Comparison of ENCODE assay signal across 8 mouse cellular contexts in genomic region chr3:146177748-146178582, GRCm38 (mm10). TPM values are rescaled to one million over a fixed set of nuclear protein-coding genes. Genes with fewer than 3 reads are reported as not detected.
DNase-seq lines count a peak whose midpoint lies in the region; ATAC-seq and TF ChIP-seq lines count a peak whose summit lies in the region.

No protein-coding gene starts in this region.

- 7% methylated on average over 16 of the region's 16 CpGs for whole genome bisulfite sequencing in hindbrain, embryonic 12.5 days
- WGBS in lung, postnatal 0 days = 3% methylated on average over 16 of the region's 16 CpGs

- TF ChIP-seq CTCF in lung, postnatal 0 days (IDR thresholded peaks at IDR 0.05) = peak; percentile 80

- no peak overlapping the region for H3K27ac ChIP-seq in hindbrain, embryonic 12.5 days
- H3K27ac ChIP-seq in lung, postnatal 0 days (ENCODE audit: low read length) = no peak overlapping the region

- H3K4me1 ChIP-seq in hindbrain, embryonic 12.5 days = no peaks in the 10 kb centered on the region
- no peaks in the 10 kb centered on the region for H3K4me1 ChIP-seq in lung, postnatal 0 days (ENCODE audit: insufficient read depth, low read depth, low read length)

- H3K4me3 ChIP-seq in hindbrain, embryonic 12.5 days = peak overlapping the region; percentile 19
- H3K4me3 ChIP-seq in lung, postnatal 0 days (ENCODE audit: low read depth, low read length) = no peak overlapping the region

- ATAC-seq in hindbrain, embryonic 12.5 days (ENCODE audit: low FRiP score) = peak; percentile 87
- peak; percentile 81 for ATAC-seq in lung, postnatal 0 days

- H3K36me3 ChIP-seq in hindbrain, embryonic 12.5 days = no peaks in the 10 kb centered on the region
- H3K36me3 ChIP-seq in lung, postnatal 0 days (ENCODE audit: insufficient read depth, low read length) = no peaks in the 10 kb centered on the region

- no peaks in the 10 kb centered on the region for H3K9me3 ChIP-seq in hindbrain, embryonic 12.5 days (replicated peaks)
- no peaks in the 10 kb centered on the region for H3K9me3 ChIP-seq in lung, postnatal 0 days (ENCODE audit: low read length)

- DNase-seq in Muller cell, postnatal 12 days (ENCODE audit: inconsistent ontology term) = peak; percentile 87
- DNase-seq in cerebellum, adult 9-11 months = peak; percentile 40
- peak; percentile 46 to 82 for DNase-seq in frontal cortex, postnatal 10 days (ENCODE audit: low spot score in 2 of 2)
- peak; percentile 83 to 88 for DNase-seq in layer of hippocampus, postnatal 10 days (ENCODE audit: low spot score in 2 of 2)
- peak; percentile 90 for DNase-seq in lung, postnatal 0 days (ENCODE audit: low spot score)
- peak; percentile 61 for DNase-seq in ovary, postnatal 14 days (ENCODE audit: low spot score)
- peak; percentile 57 to 86 for DNase-seq in thymus, postnatal 10 days (ENCODE audit: low spot score in 2 of 2)

- no peak overlapping the region for H3K9ac ChIP-seq in hindbrain, embryonic 12.5 days
- H3K9ac ChIP-seq in lung, postnatal 0 days (replicated peaks; ENCODE audit: low read depth) = no peak overlapping the region

- peak overlapping the region; percentile 42 for H3K4me2 ChIP-seq in hindbrain, embryonic 12.5 days (replicated peaks)
- H3K4me2 ChIP-seq in lung, postnatal 0 days (replicated peaks; ENCODE audit: low read depth, low read length) = peak overlapping the region; percentile 36

- no peak; the same call in 1 of the 2 replicates for TF ChIP-seq EP300 in lung, postnatal 0 days (IDR thresholded peaks at IDR 0.05)

- H3K27me3 ChIP-seq in hindbrain, embryonic 12.5 days = peaks cover 19% of the 10 kb centered on the region
- H3K27me3 ChIP-seq in lung, postnatal 0 days (replicated peaks; ENCODE audit: insufficient read depth, low read length) = no peaks in the 10 kb centered on the region

RNA-seq across cellular contexts. Expression of gene Mcoln2, which starts 28.3 kb away (rescaled TPM):
- polyA plus RNA-seq in hindbrain, embryonic 12.5 days (2016; fragmentation: Nextera tagmentation; extraction: Ambion mirVana) = 0.35 and 1.1 TPM in 2 replicates
- not detected for total RNA-seq in layer of hippocampus, postnatal 10 days (2021)
- 0.25 and 0.27 TPM in 2 replicates for polyA plus RNA-seq in lung, postnatal 0 days (2015; fragmentation: Nextera tagmentation; extraction: Ambion mirVana)

RNA-seq across cellular contexts. Expression of gene Lpar3, which starts 42.8 kb away (rescaled TPM):
- 1.0 and 1.1 TPM in 2 replicates for polyA plus RNA-seq in hindbrain, embryonic 12.5 days (2016; fragmentation: Nextera tagmentation; extraction: Ambion mirVana)
- total RNA-seq in layer of hippocampus, postnatal 10 days (2021) = under 1 TPM; 0.47 to 0.66 TPM
- polyA plus RNA-seq in lung, postnatal 0 days (2015; fragmentation: Nextera tagmentation; extraction: Ambion mirVana) = 9.5 and 9.8 TPM in 2 replicates

Comparison
In these comparisons a context has a peak if more than half of its experiments do, and no peak if none do; other contexts are left out.
1. DNase-seq: peak in every context shown above with its lines; median percentile 90 in lung, postnatal 0 days; 87 in Muller cell, postnatal 12 days; 86 in layer of hippocampus, postnatal 10 days; 72 in thymus, postnatal 10 days; 64 in frontal cortex, postnatal 10 days; 61 in ovary, postnatal 14 days; 40 in cerebellum, adult 9-11 months.